Mouse (Mus musculus): ENCODE measurements at regions not wholly inside any gene's neighbourhood (a gene's known extent, or its start where the extent isn't known, plus 50 kb on each side); places are given as distances from the start of the nearest gene placed in this dataset.

DNA sequence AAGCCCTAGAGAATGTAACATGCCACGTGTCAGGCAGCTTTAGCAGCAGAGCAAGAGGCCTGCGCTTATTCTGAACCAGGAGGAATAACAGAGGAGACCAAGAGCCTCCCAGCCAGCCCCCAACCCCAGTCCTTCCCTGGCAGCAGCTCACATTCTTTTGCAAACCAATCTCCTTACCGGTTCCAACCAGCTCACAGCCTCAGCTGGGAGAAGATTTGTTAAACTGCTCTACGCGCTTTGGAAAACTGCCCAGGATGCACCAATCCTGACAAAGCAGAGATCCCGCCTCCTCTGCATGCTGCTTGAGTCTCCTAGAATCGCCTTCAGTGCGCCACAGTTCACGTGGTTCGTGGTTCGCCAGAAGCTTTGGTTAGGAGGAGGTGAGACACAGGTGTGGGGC is 51.8 kb downstream of the Gm9376 start:
- DNase-seq (ENCODE audit: low read depth, low spot score): peak; percentile 66

DNA sequence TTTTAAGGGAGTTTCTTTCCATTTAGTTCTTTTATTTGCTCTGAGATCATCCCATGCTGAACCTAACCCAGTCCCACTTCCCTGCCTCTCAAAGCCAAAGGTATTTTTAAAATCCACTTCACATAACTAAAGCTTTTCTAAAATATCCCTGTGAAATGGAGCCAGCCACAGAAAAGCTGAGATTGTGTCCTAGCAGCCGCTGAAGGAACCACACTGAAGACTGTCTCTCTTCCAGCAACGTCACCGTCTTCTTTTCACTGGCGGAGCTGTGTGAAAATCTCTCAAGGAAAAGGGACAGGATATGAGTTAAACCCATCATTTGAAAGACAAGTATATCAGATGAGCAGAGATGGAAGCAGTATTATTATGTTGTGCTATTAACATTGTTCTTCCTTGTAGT is 53.3 kb downstream of the Gm9376 start:
- peak; percentile 48 for DNase-seq (ENCODE audit: low read depth, low spot score)

DNA sequence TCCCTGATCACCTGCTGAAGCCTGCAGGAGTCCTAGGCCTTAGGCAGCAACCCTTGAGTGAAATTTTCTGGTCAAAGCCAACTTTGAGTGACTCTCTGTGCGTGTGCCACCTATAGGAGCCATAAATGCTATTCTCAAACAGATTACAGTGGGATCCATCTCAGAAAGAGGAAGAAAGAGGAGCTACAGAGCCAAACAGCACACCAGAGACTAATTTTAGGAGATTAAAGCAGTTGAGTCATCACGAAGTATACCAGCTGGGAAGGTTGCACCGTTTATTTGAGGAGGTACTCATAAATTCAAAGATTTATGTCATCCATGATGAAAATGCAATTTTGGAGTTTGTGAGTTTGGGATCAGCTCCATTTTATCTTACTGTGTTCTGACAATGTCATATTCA is 54.3 kb downstream of the Gm9376 start:
- peak; percentile 51 for DNase-seq (ENCODE audit: low read depth, low spot score)

DNA sequence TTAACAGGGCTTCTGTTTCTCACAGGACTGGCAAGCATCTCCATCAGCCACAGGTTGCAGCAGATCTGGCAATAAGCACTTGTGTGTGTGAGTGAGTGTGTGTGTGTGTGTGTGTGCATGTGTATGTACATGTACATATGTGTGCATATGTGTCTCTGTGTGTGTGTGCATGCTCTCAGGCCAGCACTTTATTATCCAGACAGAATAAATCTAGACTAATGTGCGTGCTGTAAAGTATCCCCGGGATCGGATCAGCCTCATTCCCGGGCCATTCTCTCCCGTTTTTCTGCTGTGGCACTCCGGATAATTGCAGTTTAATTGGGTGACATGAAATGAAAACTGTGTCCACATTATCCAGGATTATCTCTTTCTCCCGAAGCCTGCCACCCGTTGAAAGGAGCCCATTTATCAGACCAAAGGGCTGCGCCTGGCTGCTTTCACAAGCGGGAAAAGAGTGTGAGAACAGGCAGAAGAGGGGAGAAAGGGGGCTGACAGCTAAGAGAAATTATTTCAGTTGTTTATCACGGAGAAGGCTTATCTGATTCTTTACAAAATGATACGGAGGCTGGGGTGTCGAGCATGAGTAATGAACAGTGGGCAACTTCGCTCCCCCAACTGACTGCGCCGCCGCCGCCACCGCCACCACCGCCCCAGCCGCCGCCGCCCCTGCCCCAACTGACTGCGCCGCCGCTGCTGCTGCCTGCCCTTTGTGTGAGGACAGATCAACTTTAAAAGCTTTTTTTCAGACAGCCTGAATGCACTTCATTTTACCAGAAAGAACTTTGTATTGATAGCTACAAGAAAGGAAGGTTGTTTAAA is 55.5 kb downstream of the Gm9376 start:
- DNase-seq (ENCODE audit: low read depth, low spot score): no peak

DNA sequence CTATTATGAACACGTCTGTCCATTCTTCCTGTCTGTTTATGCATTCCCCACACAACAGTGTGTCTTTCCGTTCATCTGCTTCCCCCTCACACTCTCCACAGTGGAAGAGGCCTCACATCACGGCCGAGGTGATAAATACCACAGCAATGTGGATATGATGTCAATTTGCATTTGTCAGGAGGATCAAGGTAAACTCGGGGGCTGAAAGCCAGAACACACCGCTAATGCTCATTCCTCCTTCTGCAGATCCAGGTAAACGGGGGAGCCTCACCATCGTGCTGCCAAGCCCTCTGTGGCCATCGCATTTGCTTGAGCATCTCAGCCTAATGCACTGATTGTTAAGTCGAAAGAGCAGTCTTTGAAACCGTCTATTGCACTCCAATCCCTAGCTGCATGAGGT is 56.1 kb downstream of the Gm9376 start:
- no peak for DNase-seq (ENCODE audit: low read depth, low spot score)

DNA sequence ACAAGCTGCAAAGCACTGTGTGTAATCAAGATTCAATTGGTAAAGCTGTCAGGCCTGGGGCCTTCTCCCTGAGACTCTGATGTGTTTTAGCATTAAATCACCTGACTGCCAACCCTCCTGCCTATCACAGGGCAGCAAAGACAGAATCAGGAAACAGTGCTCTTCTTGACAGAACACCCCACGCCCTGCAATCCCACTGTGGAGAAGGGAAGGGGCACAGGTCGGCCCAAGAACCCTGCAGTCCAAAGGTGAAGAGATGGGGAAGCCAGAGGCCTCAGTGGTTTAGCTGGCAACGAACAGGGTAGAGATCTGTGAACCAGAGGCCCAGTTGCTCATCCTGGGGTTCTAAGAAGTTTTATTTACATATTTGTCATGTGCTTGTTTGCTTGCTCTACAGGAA is 71.3 kb downstream of the Gm9376 start:
- no peak for DNase-seq (ENCODE audit: low read depth, low spot score)

DNA sequence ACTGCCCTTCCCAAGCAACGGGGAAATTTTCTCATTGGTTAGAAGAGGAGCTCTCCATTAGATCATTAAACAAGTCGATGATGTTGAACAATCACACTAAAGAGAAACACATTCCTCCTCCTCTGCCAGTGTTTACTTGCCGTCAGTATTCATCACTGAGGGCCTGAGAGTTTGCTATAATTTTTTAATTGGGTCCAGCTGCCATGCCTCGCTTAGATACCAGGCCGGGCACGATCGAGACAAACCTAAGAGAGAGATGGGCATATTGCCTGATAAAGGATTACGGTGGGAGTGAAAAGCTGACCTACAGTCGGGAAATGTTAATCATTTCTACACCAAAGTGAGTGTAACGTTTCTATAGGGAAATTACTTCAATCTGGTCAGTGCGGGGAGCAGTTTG is 96.2 kb downstream of the Gm9376 start:
- DNase-seq (ENCODE audit: low read depth, low spot score): no peak

DNA sequence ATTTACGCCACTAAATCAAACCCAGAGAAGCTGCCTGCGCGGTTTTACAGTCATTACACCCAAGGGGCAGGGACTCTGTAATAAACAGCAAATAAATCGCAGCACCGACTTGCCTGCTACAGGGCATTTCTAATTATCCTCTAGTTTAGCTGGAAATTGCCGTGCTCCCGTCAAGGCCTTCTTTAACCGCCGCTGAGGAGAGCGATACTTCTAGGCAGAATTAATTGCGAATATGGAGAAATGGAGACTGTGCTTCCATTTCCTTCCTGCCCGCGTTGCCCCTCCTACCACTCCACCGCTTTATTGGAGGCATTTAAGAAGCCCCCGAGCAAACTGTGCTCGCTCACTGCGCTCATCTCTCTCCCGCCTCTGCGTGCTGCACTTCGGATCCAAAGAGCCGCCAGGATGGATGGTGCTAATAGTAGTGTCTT is 96.6 kb downstream of the Gm9376 start:
- no peak for DNase-seq (ENCODE audit: low read depth, low spot score)

DNA sequence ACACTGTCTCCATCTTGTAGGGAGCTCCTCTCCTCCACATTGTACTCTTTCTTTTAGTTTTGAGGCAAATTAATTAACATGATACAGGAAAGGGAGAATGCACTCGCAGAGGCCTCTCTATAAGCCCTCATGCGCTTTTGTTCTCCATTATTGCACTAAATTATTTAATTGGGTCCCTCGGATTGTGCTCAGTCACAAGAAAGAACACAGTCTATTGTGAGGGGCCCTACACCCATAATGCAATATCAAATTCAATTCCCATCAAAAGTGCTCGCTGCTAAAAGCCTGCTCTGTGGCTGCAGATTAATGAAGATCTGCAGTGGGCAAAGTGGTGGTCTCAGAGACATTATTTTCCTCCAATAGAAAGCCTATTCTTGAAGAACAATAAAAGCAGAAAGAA is 99.8 kb downstream of the Gm9376 start:
- no peak for DNase-seq (ENCODE audit: low read depth, low spot score)

DNA sequence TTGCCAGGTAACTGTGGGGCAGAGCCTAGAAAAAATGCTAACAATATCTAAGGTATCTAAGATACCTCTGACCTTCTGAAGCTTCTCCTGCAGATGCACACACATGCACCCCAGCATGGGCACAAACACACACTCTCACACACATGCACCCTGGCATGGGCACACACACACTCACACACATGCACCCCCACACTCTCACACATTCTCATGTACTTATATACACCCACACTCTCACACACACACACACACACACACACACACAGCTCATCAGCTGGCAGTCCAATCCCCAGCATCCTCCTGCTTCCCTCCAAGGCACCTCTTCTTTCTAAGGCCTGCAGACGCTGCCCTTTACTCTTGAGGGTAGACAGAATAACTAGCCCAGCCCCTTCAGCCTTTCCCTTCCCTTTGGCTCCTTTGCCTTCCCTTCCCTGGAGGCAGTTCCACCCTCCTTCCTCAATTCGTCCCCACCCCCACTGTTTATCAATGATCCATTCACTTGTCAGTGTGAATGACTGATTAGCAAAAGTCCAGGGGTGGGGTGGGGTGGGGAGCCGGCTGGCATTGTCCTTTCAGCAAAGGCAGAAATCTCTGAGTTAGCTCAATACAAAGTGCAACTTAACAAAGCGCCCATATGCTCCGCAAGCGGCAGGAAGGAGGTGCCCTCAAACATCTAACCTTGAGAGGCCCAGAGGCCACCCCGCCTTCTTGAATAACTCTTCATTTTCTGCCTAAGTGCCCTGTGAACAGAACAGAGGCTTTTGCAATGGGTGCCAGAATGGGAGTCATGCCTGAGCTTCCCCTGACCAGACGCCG is 102.1 kb downstream of the Gm9376 start:
- no peak for DNase-seq (ENCODE audit: low read depth, low spot score)

DNA sequence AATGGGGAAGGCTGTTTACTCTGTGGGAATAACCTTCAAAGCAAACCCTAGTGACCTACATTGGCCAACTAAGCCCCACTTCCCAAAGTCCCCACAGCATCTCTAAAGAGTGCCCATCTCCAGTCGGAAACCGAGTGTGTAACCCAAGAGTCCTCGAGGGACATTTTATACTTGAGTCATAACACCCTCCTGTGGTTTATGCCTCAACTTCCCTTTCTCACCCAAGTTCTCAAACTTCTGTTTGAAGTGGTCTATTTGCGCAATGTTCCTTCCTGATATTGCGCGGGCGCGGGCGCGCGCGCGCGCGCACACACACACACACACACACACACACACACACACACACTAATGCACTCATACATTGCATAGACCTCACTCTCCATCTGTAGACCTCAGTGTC is 104.6 kb downstream of the Gm9376 start:
- DNase-seq (ENCODE audit: low read depth, low spot score): no peak

DNA sequence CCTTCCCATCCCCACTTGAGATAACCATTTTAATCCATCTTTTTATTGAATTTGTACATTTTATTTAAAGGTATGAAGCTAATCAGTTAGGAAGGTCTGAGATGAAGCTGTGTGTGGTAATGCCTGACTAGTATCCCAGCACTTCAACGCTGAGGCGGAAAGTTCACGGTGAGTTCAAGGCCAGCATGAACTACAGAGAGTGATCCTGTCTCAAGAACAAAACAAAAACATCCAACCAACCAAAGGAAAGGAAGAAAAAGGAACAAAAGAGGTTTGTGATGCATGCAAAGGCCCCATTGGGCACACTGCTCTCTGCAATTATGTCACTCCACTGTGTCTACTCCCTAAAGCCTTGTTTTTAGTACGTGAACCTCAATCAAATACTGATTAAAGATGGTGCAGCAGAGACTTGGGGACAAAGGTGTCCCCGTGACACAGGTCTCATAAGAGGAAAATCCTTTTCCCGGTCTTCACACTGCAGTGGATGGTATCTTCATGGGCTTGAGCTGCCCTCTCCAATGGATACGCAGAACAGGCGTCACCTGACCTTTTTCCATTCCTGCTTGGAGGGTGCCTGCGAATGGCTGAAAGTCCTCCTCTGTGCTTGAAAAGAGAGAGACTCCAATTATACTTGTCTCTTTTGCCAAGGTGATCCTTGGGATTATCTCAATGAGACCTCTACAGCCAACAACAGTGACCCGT is 108.2 kb downstream of the Gm9376 start:
- DNase-seq (ENCODE audit: low read depth, low spot score): no peak

DNA sequence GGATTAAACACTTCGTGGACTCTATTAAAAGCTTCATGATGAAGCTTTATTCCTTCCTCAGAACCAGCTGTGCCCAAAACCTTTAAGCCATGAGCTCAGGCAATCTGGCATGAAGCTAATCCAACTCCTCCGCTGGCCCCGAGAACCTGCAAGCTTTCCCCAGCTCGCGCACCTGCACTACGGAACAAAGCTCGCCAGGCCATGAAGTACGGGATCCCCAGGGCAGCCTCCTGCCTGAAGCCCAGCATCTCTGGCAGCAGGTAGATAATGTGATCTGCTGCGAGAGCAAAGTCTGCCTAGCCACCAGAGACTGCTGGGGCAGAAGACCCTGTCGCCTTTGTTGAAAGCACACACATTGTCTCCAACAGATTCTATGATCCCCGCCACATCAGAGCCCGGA is 108.9 kb downstream of the Gm9376 start:
- no peak for DNase-seq (ENCODE audit: low read depth, low spot score)

DNA sequence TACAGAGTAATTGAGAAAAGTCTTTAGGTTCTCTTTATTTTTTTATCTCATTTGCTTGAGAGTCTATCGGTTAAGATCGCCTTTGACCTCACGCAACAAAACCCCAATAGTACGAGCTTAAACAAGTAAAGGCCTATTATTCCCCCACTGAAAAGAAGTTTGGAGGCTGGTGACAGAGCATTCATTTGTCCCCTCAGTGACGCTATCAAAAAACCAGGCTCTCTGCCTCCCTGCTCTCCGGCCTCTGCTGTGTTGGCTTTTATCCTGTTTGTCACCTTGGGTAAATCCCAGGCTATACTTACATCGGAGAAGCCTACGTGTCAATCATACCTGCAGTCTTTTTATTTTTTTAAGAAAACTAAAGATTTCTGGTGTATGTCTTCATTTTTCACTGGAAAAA is 112.9 kb downstream of the Gm9376 start:
- DNase-seq (ENCODE audit: low read depth, low spot score): no peak

DNA sequence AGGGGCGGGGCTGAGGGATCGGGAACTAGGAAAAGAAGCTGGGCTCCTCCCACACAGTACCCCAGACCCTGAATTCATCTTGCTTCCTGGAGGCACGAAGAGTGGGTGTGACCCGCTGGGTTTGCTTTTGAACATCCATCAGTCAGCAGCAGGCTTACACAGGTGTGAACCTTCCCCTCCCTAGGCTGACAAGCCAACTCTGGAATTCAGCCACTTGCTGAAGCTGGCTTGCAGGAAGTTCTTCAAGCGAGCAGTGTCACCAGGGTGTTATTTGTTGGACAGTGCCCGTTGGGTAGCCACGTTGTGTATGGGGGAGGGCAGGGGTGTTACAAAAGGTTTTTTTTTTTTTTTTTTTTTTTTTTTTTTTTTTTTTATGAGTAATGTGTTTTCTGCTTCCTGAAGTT is 118.8 kb downstream of the Gm9376 start:
- DNase-seq (ENCODE audit: low read depth, low spot score): no peak

DNA sequence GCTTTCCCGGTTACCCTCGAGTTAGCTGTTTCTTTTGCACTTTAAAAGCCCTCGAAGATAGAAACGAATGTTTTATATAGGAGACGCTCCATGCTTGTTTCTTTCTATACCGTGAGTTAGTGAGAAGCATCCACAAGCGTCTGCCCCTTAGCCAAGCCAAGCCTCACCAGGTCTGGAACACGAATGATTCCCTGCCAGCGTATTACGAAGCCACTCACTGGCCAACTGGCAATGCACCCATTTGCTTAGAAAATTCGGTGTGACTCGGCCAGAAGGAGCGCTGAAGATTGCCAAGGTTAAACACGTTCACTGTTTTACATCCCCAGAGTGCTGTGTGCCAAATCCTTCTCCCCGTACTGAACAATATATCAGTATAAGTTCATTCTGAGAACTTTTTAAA is 121.3 kb downstream of the Gm9376 start:
- DNase-seq (ENCODE audit: low read depth, low spot score): peak; percentile 10

DNA sequence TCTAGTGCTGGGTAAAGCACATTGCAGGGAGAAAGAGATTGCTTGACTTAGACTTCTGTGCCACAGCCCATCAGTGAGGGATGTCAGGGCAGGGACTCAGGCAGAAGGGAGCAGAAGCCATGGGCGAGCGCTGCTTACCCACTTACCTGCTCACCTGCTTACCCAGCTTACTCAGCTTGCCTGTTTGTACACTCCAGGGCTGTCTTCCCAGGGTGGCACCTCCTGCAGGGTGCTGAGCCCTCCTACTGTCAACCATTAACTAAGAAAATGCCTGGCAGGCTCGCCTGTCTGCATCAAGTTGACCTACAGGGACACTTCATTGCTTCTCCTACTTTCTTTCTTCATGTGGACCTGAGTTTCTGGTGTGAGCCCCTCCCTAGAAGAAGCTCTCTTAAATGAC is 124.0 kb downstream of the Gm9376 start:
- DNase-seq (ENCODE audit: low read depth, low spot score): no peak

DNA sequence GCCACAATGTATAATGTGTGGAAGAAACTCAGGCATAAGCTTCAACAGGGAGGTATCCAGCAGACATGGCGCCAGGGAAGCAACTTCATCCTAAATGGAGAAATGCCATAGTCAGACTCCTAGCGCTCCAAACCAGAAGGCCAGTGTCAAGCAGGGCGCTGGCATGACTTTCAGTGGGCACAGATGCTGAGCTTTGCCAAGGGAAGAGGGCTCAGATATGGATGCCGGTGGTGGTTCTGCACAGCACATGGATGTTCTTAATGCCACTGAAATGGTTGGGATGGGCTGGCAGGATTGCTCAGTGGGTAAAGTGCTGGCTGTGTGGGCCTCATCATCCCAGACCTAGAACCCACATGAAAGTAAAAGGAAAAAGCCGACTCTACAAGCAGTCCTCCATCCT is 124.8 kb downstream of the Gm9376 start:
- no peak for DNase-seq (ENCODE audit: low read depth, low spot score)

DNA sequence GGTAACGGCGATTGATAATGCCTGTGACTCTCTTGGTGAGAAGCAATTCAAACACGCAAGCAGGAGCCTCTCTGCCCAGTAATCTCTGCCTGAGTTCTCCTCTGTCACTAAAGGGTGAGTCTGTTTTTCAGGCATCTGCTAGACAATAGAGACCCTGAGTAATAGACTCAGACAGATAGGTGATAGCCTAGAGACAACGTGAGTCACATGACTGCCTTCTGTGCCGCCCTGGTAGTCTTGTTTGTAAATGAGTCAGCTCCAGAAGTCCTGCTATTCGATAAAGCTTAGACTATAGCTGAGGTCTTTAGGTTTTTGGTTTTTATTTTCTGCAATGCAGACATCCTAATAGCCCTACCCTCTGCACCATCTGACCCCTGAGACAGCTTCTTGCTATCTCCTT is 126.9 kb downstream of the Gm9376 start:
- no peak for DNase-seq (ENCODE audit: low read depth, low spot score)

DNA sequence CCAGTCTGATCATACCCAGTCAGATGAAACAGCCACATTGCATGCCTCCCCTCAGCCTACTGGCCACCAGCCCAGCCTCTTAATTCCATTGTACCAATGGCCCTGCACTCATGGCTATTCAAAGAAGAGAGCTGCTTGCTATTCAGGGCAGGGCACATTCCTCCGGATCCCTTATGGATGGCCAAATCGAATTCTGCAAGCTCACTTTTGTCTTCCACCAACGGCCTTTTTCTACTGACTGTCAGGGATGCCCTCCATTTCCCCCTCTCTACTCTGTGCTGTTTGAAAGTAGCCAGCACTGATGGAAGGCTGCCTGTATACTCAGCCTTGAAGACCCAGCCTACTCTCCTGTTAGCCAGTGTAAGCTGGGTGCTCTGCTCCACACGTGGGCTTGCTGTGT is 147.5 kb downstream of the Gm9376 start:
- no peak for DNase-seq (ENCODE audit: low read depth, low spot score)

DNA sequence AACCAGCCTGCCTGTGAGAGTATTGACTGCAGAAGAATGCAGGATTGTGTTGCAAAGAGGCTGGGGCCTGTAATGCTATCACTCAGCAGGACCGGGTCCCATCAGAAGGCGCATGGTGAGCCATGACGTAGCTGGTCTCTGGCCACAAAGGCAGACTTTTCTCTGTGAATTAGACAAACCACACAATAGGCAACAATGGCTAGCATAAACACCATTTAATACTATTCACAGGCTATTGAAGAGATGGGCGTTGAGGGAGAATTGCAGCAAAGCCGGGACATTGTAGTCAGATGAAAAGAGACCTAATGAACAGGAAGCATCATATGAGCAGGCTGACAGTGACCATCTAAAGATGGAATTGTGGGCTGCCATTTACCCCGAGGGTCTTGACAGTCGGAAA is 149.4 kb downstream of the Gm9376 start:
- DNase-seq (ENCODE audit: low read depth, low spot score): no peak

DNA sequence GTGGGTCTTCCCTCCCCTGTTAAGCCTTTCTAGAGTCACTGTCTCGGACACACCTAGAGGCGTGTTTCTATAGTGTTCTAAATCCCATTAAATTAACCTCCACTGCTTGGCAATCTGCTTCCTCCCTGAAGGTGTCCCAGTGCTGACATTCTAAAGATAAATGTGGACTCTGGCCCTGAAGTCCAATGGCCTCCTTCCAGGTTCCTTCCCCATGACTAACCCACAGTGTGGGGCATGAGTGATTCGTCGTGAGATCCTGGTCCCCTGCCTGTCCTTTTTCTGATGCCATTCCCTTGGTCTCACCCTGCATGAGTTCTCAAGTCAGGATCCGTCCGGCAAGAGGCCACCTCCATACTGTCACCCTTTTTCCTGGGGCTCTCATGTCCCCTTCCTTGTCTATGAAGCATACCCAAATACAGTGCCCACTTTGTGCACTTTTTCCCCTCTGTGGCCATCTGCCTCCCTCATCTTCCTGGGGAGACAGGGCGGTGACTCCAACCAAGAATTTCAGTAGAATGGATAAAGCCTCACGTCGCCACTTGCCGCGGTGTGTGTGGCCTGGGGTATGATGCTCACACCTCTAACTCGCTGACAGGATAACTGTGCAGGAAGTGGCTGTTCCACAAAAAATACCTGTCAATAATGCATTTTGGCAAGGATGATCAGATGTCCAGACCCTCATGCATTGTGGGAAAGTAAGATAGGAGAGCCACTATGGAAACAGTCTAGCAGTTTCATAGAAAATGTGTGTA is 152.9 kb downstream of the Gm9376 start:
- no peak for DNase-seq (ENCODE audit: low read depth, low spot score)
